Mouse (Mus musculus) kidney, postnatal 14 days (tissue): ENCODE measurements around the gene Hsf2.

Experiments
- DNase-seq: peaks from one replicate; pipeline ENCODE4 v3.0.0; 2022; ENCODE audit warnings: mixed read lengths

Gene Hsf2

GRCm38 (mm10) chr10:57485908-57486541 is at the start of gene Hsf2:
Gene Hsf2, plus strand, starts transcription at chr10:57486385.
- peak; percentile 97 for DNase-seq

GRCm38 (mm10) chr10:57437898-57438297 is 48.3 kb upstream of the Hsf2 start:
- DNase-seq = no peak

- DNase-seq = no peak
These were observed 45.1 kb upstream of the Hsf2 start for GRCm38 (mm10) chr10:57441049-57441448.

GRCm38 (mm10) chr10:57444392-57444791 is 41.8 kb upstream of the Hsf2 start:
- DNase-seq = no peak

GRCm38 (mm10) chr10:57445655-57446054 is 40.5 kb upstream of the Hsf2 start:
- DNase-seq = no peak

- DNase-seq = no peak
These were observed 38.5 kb upstream of the Hsf2 start for GRCm38 (mm10) chr10:57447657-57448050.

GRCm38 (mm10) chr10:57448051-57448716 is 38.0 kb upstream of the Hsf2 start:
- peak; percentile 77 for DNase-seq

GRCm38 (mm10) chr10:57463298-57463697 is 22.9 kb upstream of the Hsf2 start:
- DNase-seq = peak; percentile 47

- DNase-seq = no peak
These were observed 20.4 kb upstream of the Hsf2 start for GRCm38 (mm10) chr10:57465768-57466167.

- DNase-seq = no peak
These were observed 8.9 kb upstream of the Hsf2 start for GRCm38 (mm10) chr10:57477121-57477843.

- DNase-seq = no peak
These were observed 4.5 kb upstream of the Hsf2 start for GRCm38 (mm10) chr10:57481717-57482116.

- DNase-seq = no peak
These were observed 1.4 kb upstream of the Hsf2 start for GRCm38 (mm10) chr10:57484741-57485140.

GRCm38 (mm10) chr10:57486542-57487071 is 422 bp downstream of the Hsf2 start:
- peak; percentile 85 for DNase-seq

- DNase-seq = no peak
These were observed 1.0 kb downstream of the Hsf2 start for GRCm38 (mm10) chr10:57487201-57487600.

GRCm38 (mm10) chr10:57488591-57488990 is 2.4 kb downstream of the Hsf2 start:
- DNase-seq = peak; percentile 19

GRCm38 (mm10) chr10:57492050-57492449 is 5.9 kb downstream of the Hsf2 start:
- DNase-seq = no peak

GRCm38 (mm10) chr10:57499414-57500156 is 13.4 kb downstream of the Hsf2 start:
- DNase-seq = no peak

- no peak for DNase-seq
These were observed 28.4 kb downstream of the Hsf2 start for GRCm38 (mm10) chr10:57514616-57515015.

GRCm38 (mm10) chr10:57515278-57515677 is 29.1 kb downstream of the Hsf2 start:
- DNase-seq = no peak

GRCm38 (mm10) chr10:57526469-57526868 is 40.3 kb downstream of the Hsf2 start:
- DNase-seq = no peak

- DNase-seq = no peak
These were observed 44.9 kb downstream of the Hsf2 start for GRCm38 (mm10) chr10:57531076-57531475.

- no peak for DNase-seq
These were observed 45.5 kb downstream of the Hsf2 start for GRCm38 (mm10) chr10:57531616-57532217.
